Mouse (Mus musculus): ENCODE results near the gene Rfc2.

DNA sequence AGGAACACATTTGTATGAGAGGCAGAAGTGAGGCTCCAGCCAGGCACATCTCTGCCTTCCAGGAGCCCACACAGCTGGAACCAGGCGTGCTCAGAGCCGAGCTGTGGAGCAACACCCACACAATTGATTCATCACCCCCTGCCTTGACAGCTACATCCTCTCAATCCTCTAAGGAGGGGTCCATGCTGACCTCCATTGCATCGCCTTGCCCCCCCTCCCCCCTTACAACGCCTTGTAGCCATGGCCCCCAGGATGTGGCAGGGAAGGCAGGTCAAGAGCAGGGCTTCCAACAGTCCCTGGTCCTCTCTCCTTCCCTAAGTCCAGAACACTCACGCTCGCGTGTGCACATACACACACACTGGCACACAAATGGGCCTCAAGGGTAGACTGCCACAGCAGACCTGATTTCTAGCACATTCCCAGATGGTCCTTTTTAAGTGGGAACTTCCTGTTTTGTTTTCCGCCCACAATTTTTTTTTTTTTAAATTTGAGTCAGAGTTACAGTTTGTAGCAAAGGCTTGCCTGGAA, 12.1 kb upstream of the Rfc2 start:
- TF ChIP-seq CTCF (IDR thresholded peaks at IDR 0.05; ENCODE audit: low read depth), result no peak
- no peak for TF ChIP-seq EP300 (optimal IDR thresholded peaks at IDR 0.05)

Data from stomach, postnatal 0 days (tissue).